Mouse (Mus musculus): ENCODE measurements around the gene Heatr3. TPM values are rescaled to one million over a fixed set of nuclear protein-coding genes. Genes with fewer than 3 reads are reported as not detected.

The Heatr3 gene
- polyA plus RNA-seq, 1 experiment = 15.1 TPM

- TF ChIP-seq CTCF (IDR thresholded peaks at IDR 0.05; ENCODE audit: control insufficient read depth, insufficient read depth, low read length) = no peak
- TF ChIP-seq POLR2A (IDR thresholded peaks at IDR 0.05; ENCODE audit: borderline replicate concordance, control insufficient read depth, low read depth, low read length) = no peak
- peak overlapping the region; percentile 91 for H3K27ac ChIP-seq (ENCODE audit: control insufficient read depth, insufficient read depth, low read depth, low read length, poor library complexity)
- H3K4me3 ChIP-seq (replicated peaks; ENCODE audit: control insufficient read depth, low read depth, low read length) = peak overlapping the region; percentile 98
- H3K4me1 ChIP-seq (ENCODE audit: control insufficient read depth, insufficient read depth, low read length) = no peaks in the 10 kb centered on the region; the same call in 1 of the 2 replicates
- under 1% methylated on average over 11 of the region's 11 CpGs for WGBS
Measured at GRCm38 (mm10) chr8:88119076-88119475, 18.6 kb upstream of the Heatr3 start.

DNA sequence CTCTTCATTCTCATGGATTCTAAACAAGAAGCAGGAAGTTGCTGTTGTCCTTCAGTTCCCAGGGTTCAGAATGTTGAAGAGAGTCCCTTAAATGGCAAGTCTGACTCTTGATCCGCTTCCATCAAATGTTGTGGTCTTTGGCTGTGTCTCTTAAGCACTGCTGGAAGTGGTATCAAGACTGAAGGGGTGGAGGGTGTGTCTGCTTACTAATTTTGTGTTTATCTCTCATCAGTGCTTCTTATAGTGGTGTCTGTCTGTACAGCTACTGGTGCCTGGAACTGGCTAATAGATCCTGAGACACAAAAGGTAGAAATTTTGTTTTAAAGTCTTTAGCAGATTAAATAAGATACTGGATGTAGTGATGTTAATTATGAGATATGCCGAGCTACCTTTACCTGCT lies 12.8 kb upstream of the Heatr3 start:
- H3K27ac ChIP-seq (ENCODE audit: control insufficient read depth, insufficient read depth, low read depth, low read length, poor library complexity) = no peak overlapping the region
- no peak for TF ChIP-seq CTCF (IDR thresholded peaks at IDR 0.05; ENCODE audit: control insufficient read depth, insufficient read depth, low read length)
- H3K4me1 ChIP-seq (ENCODE audit: control insufficient read depth, insufficient read depth, low read length) = no peaks in the 10 kb centered on the region
- no peak overlapping the region for H3K4me3 ChIP-seq (replicated peaks; ENCODE audit: control insufficient read depth, low read depth, low read length)
- WGBS = 81% methylated on average over 2 of the region's 2 CpGs

GRCm38 (mm10) chr8:88129397-88129796 lies 8.3 kb upstream of the Heatr3 start:
- TF ChIP-seq CTCF (IDR thresholded peaks at IDR 0.05; ENCODE audit: control insufficient read depth, insufficient read depth, low read length) (no peak), POLR2A (IDR thresholded peaks at IDR 0.05; ENCODE audit: borderline replicate concordance, control insufficient read depth, low read depth, low read length) (no peak)
- Histone ChIP-seq H3K4me1 (ENCODE audit: control insufficient read depth, insufficient read depth, low read length) (no peaks in the 10 kb centered on the region), H3K4me3 (replicated peaks; ENCODE audit: control insufficient read depth, low read depth, low read length) (no peak overlapping the region), H3K27ac (ENCODE audit: control insufficient read depth, insufficient read depth, low read depth, low read length, poor library complexity) (no peak overlapping the region)
- 74% methylated on average over 4 of the region's 4 CpGs for WGBS

DNA sequence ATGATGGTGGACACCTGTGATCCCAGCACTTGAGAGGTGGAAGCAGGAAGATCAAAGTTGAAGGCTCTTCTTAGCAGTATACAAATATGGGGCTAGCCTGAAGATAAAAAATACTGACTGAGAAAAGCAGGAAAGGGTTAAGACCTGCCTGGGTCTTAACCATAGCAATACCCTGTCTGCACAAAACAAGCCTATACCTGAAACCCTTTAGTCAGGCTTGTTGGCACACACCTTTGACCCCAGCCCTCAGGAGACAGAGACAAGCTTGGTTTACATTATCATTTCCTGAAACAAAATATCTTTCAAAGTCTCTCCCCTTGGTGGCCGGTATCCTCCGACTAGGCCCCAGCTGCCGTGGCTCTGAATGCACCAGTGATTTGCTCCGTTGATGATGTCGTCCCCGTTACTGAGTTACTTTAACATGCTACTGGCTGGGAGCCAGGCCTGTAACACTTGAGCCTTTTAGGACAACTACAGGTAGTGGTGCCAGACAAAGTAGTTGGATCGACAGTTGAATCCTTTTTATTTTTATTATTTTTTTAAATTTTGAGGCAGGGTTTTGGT lies 6.8 kb upstream of the Heatr3 start:
- TF ChIP-seq POLR2A (IDR thresholded peaks at IDR 0.05; ENCODE audit: borderline replicate concordance, control insufficient read depth, low read depth, low read length) = no peak
- no peak for TF ChIP-seq CTCF (IDR thresholded peaks at IDR 0.05; ENCODE audit: control insufficient read depth, insufficient read depth, low read length)
- Histone ChIP-seq H3K4me1 (ENCODE audit: control insufficient read depth, insufficient read depth, low read length) (no peaks in the 10 kb centered on the region), H3K4me3 (replicated peaks; ENCODE audit: control insufficient read depth, low read depth, low read length) (no peak overlapping the region), H3K27ac (ENCODE audit: control insufficient read depth, insufficient read depth, low read depth, low read length, poor library complexity) (no peak overlapping the region)
- 89% methylated on average over 7 of the region's 7 CpGs for WGBS

GRCm38 (mm10) chr8:88139256-88139655 lies 1.6 kb downstream of the Heatr3 start:
- Histone ChIP-seq H3K4me3 (replicated peaks; ENCODE audit: control insufficient read depth, low read depth, low read length) (no peak overlapping the region), H3K4me1 (ENCODE audit: control insufficient read depth, insufficient read depth, low read length) (peaks cover 2% of the 10 kb centered on the region), H3K27ac (ENCODE audit: control insufficient read depth, insufficient read depth, low read depth, low read length, poor library complexity) (no peak overlapping the region)
- WGBS = 50% methylated on average over 3 of the region's 3 CpGs
- no peak for TF ChIP-seq POLR2A (IDR thresholded peaks at IDR 0.05; ENCODE audit: borderline replicate concordance, control insufficient read depth, low read depth, low read length)
- TF ChIP-seq CTCF (IDR thresholded peaks at IDR 0.05; ENCODE audit: control insufficient read depth, insufficient read depth, low read length) = no peak

DNA sequence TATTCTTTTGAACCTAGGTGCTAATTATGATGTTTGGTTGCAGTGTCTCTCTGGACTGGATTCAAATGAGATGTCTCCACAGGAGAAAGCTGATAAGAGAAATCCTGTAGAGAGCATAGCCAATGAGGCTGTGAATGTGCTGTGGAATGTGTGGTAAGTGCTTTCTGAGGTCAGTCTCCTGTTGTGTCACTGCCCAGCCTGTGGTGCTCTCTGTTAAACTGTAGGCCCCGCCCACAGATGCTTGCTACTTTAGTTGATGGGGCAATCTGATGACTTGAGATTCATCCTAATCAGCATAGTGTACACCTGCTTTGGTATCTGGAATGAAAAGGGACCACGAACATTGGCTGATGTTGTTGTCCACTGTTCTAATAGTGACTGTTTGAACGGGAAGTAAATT lies 4.0 kb downstream of the Heatr3 start:
- Histone ChIP-seq H3K4me1 (ENCODE audit: control insufficient read depth, insufficient read depth, low read length) (peaks cover 2% of the 10 kb centered on the region), H3K27ac (ENCODE audit: control insufficient read depth, insufficient read depth, low read depth, low read length, poor library complexity) (no peak overlapping the region), H3K4me3 (replicated peaks; ENCODE audit: control insufficient read depth, low read depth, low read length) (no peak overlapping the region)
- 69% methylated on average over 3 of the region's 3 CpGs for WGBS
- TF ChIP-seq POLR2A (IDR thresholded peaks at IDR 0.05; ENCODE audit: borderline replicate concordance, control insufficient read depth, low read depth, low read length) = no peak
- no peak for TF ChIP-seq CTCF (IDR thresholded peaks at IDR 0.05; ENCODE audit: control insufficient read depth, insufficient read depth, low read length)

- no peak overlapping the region for H3K4me3 ChIP-seq (replicated peaks; ENCODE audit: control insufficient read depth, low read depth, low read length)
- H3K27ac ChIP-seq (ENCODE audit: control insufficient read depth, insufficient read depth, low read depth, low read length, poor library complexity) = no peak overlapping the region
- 62% methylated on average over 5 of the region's 5 CpGs for WGBS
- TF ChIP-seq POLR2A (IDR thresholded peaks at IDR 0.05; ENCODE audit: borderline replicate concordance, control insufficient read depth, low read depth, low read length) = no peak
- no peak for TF ChIP-seq CTCF (IDR thresholded peaks at IDR 0.05; ENCODE audit: control insufficient read depth, insufficient read depth, low read length)
- H3K4me1 ChIP-seq (ENCODE audit: control insufficient read depth, insufficient read depth, low read length) = peaks cover 2% of the 10 kb centered on the region
Measured at GRCm38 (mm10) chr8:88144041-88144440, 6.4 kb downstream of the Heatr3 start.

DNA sequence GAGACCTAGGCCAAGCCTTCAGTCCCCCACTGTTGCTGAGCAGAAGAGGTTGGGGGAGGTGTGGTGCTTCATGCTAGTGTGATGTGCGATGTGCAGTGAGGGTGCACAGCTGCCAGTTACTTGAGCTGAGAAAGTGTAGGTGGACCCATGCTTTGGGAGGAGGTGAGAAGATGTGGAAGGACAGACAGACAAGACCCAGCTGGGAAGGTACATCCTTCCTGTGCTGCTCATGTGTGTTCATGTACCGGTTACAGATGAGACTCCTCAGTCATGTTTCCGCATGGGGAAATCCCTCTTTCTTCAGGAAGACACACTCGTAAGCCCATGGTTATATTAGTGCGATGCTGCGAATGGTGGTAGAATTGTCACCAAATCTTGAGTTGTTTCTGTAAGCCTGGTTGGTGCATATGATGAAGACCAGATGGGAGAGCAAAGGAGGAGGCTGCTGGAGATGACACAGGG lies 13.3 kb downstream of the Heatr3 start:
- no peaks in the 10 kb centered on the region for H3K4me1 ChIP-seq (ENCODE audit: control insufficient read depth, insufficient read depth, low read length)
- H3K4me3 ChIP-seq (replicated peaks; ENCODE audit: control insufficient read depth, low read depth, low read length) = no peak overlapping the region
- no peak overlapping the region for H3K27ac ChIP-seq (ENCODE audit: control insufficient read depth, insufficient read depth, low read depth, low read length, poor library complexity)
- TF ChIP-seq POLR2A (IDR thresholded peaks at IDR 0.05; ENCODE audit: borderline replicate concordance, control insufficient read depth, low read depth, low read length) (no peak), CTCF (IDR thresholded peaks at IDR 0.05; ENCODE audit: control insufficient read depth, insufficient read depth, low read length) (no peak)
- WGBS = 88% methylated on average over 6 of the region's 6 CpGs
